Mouse (Mus musculus): ENCODE measurements around the gene Ubtd1. TPM values are rescaled to one million over a fixed set of nuclear protein-coding genes. Genes with fewer than 3 reads are reported as not detected.

Gene Ubtd1
- polyA plus RNA-seq, 1 experiment from 2014 or later: 9.2 TPM

- H3K4me3 ChIP-seq: no peak overlapping the region
- no peak for DNase-seq (ENCODE audit: extremely low spot score, low spot score)
- H3K27me3 ChIP-seq (ENCODE audit: poor library complexity, severe bottlenecking): no peaks in the 10 kb centered on the region
- H3K36me3 ChIP-seq (replicated peaks): no peaks in the 10 kb centered on the region
- no peaks in the 10 kb centered on the region for H3K9me3 ChIP-seq
- H3K4me1 ChIP-seq: no peaks in the 10 kb centered on the region
- H3K27ac ChIP-seq: no peak overlapping the region
- 80% methylated on average over 7 of the region's 7 CpGs for WGBS
Measured at GRCm38 (mm10) chr19:42058426-42058825, 76.9 kb downstream of the Ubtd1 start.

GRCm38 (mm10) chr19:42061443-42061842 lies 79.9 kb downstream of the Ubtd1 start:
- Histone ChIP-seq H3K4me1 (no peaks in the 10 kb centered on the region), H3K4me3 (no peak overlapping the region), H3K9me3 (no peaks in the 10 kb centered on the region), H3K27me3 (ENCODE audit: poor library complexity, severe bottlenecking) (no peaks in the 10 kb centered on the region), H3K36me3 (replicated peaks) (no peaks in the 10 kb centered on the region), H3K27ac (no peak overlapping the region)
- WGBS: 90% methylated on average over 7 of the region's 7 CpGs
- DNase-seq (ENCODE audit: extremely low spot score, low spot score): no peak

- DNase-seq (ENCODE audit: extremely low spot score, low spot score): no peak
- no peaks in the 10 kb centered on the region for H3K9me3 ChIP-seq
- H3K4me3 ChIP-seq: no peak overlapping the region
- H3K36me3 ChIP-seq (replicated peaks): 0 out of 2 replicates have a peak, but pooled peaks cover 4% of the 10 kb centered on the region
- H3K27me3 ChIP-seq (ENCODE audit: poor library complexity, severe bottlenecking): no peaks in the 10 kb centered on the region
- WGBS: 86% methylated on average over 11 of the region's 11 CpGs
- 0 out of 2 replicates have a peak, but pooled peaks cover 4% of the 10 kb centered on the region for H3K4me1 ChIP-seq
- H3K27ac ChIP-seq: no peak overlapping the region
Measured at GRCm38 (mm10) chr19:42068441-42069240, 87.1 kb downstream of the Ubtd1 start.

- H3K9me3 ChIP-seq: no peaks in the 10 kb centered on the region
- H3K27me3 ChIP-seq (ENCODE audit: poor library complexity, severe bottlenecking): no peaks in the 10 kb centered on the region
- H3K36me3 ChIP-seq (replicated peaks): 0 out of 2 replicates have a peak, but pooled peaks cover 4% of the 10 kb centered on the region
- no peak for DNase-seq (ENCODE audit: extremely low spot score, low spot score)
- H3K27ac ChIP-seq: no peak overlapping the region
- 80% methylated on average over 6 of the region's 6 CpGs for WGBS
- no peak overlapping the region for H3K4me3 ChIP-seq
- 0 out of 2 replicates have a peak, but pooled peaks cover 4% of the 10 kb centered on the region for H3K4me1 ChIP-seq
Measured at GRCm38 (mm10) chr19:42069241-42069525, 87.6 kb downstream of the Ubtd1 start.

- H3K4me3 ChIP-seq: no peak overlapping the region
- no peaks in the 10 kb centered on the region for H3K9me3 ChIP-seq
- WGBS: 81% methylated on average over 7 of the region's 7 CpGs
- H3K27ac ChIP-seq: no peak overlapping the region
- H3K36me3 ChIP-seq (replicated peaks): peaks cover 23% of the 10 kb centered on the region
- 0 out of 2 replicates have a peak, but pooled peaks cover 4% of the 10 kb centered on the region for H3K4me1 ChIP-seq
- DNase-seq (ENCODE audit: extremely low spot score, low spot score): no peak
- no peaks in the 10 kb centered on the region for H3K27me3 ChIP-seq (ENCODE audit: poor library complexity, severe bottlenecking)
Measured at GRCm38 (mm10) chr19:42071221-42071620, 89.7 kb downstream of the Ubtd1 start.

DNA sequence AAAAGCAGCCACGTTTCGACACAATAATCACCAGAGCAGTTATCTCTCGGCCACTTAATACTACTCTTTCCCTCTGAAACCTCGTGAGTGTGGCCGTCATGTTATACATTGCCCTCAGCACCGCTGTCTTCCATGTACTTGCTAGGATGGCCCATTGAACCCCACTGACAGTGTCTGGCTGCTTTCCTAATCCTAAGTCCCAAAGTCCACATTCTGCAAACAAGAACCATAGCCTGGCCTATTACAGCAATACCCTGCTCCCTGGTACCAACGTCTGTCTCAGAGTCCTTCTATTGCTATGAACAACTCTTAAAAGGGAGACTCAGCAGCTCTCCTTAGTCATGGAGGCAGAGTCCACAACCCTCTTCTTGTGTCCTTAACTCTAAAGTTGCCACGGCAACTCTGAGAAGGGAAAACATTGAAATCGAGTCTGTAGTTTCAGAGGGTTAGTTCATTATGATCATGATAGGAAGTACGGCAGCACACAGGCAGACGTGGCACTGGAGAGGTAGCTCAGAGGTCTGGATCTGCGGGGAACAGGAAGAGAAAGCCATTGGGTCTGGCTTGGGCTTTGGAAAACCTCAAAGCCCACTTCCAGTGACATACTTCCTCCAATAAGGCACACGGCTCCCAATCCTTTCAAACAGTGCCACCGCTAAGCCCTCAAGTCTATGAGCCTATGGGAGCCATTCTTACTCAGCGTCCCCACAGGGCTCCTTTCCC lies 90.5 kb downstream of the Ubtd1 start:
- WGBS: 83% methylated on average over 15 of the region's 15 CpGs
- Histone ChIP-seq H3K27me3 (ENCODE audit: poor library complexity, severe bottlenecking) (no peaks in the 10 kb centered on the region), H3K4me3 (no peak overlapping the region), H3K9me3 (no peaks in the 10 kb centered on the region), H3K27ac (no peak overlapping the region), H3K36me3 (replicated peaks) (peaks cover 29% of the 10 kb centered on the region), H3K4me1 (0 out of 2 replicates have a peak, but pooled peaks cover 4% of the 10 kb centered on the region)
- DNase-seq (ENCODE audit: extremely low spot score, low spot score): no peak

GRCm38 (mm10) chr19:42072802-42073201 lies 91.2 kb downstream of the Ubtd1 start:
- DNase-seq (ENCODE audit: extremely low spot score, low spot score): no peak
- no peak overlapping the region for H3K4me3 ChIP-seq
- no peaks in the 10 kb centered on the region for H3K27me3 ChIP-seq (ENCODE audit: poor library complexity, severe bottlenecking)
- 81% methylated on average over 7 of the region's 7 CpGs for WGBS
- H3K27ac ChIP-seq: no peak overlapping the region
- 0 out of 2 replicates have a peak, but pooled peaks cover 4% of the 10 kb centered on the region for H3K4me1 ChIP-seq
- no peaks in the 10 kb centered on the region for H3K9me3 ChIP-seq
- H3K36me3 ChIP-seq (replicated peaks): peaks cover 35% of the 10 kb centered on the region

DNA sequence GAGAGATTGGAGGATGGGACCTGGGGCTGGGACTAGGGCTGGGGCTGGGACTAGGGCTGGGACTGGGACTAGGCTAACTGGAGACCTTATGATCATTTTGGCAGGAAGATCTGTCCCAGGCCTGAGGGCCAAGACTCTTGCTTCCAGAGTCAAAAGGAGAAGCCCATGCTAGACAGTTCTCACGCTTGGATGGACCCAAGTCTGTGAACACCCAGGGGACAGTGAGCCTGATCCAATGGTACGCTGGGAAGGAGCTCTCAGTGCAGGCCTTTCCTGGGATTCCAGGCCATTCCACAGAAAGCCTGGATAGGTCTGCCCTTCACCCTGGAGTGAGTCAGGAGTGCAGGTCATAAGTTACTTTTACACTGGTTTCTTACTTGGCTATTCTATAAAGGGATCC lies 93.5 kb downstream of the Ubtd1 start:
- DNase-seq (ENCODE audit: extremely low spot score, low spot score): no peak
- no peaks in the 10 kb centered on the region for H3K9me3 ChIP-seq
- 87% methylated on average over 2 of the region's 2 CpGs for WGBS
- no peaks in the 10 kb centered on the region for H3K27me3 ChIP-seq (ENCODE audit: poor library complexity, severe bottlenecking)
- 0 out of 2 replicates have a peak, but pooled peaks cover 2% of the 10 kb centered on the region for H3K4me1 ChIP-seq
- H3K36me3 ChIP-seq (replicated peaks): peaks cover 45% of the 10 kb centered on the region
- H3K27ac ChIP-seq: no peak overlapping the region
- H3K4me3 ChIP-seq: no peak overlapping the region

DNA sequence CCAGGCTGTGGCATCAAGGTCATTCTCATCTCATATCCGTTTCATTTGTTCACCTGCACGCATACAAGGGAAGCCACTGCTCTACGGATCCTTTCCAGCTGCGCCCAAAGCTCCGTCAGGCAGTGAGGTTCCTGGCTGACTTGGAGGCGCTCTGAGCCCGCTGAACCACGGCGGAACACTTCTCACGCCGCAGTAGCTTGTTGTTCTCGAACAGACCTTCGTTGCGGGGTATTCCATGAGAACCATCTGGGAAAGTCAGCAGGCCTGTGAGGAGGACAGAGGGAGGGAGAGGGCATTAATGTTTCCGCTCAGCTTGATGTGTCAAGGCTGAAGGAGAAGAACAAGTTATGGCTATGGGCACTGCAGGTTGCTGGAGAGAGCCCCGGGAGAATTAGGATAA lies 94.4 kb downstream of the Ubtd1 start:
- no peak for DNase-seq (ENCODE audit: extremely low spot score, low spot score)
- Histone ChIP-seq H3K9me3 (no peaks in the 10 kb centered on the region), H3K27me3 (ENCODE audit: poor library complexity, severe bottlenecking) (no peaks in the 10 kb centered on the region), H3K4me1 (no peaks in the 10 kb centered on the region), H3K36me3 (replicated peaks) (peaks cover 45% of the 10 kb centered on the region), H3K4me3 (no peak overlapping the region), H3K27ac (no peak overlapping the region)
- 94% methylated on average over 16 of the region's 16 CpGs for WGBS

GRCm38 (mm10) chr19:42078566-42078965 lies 97.0 kb downstream of the Ubtd1 start:
- WGBS: 97% methylated on average over 8 of the region's 8 CpGs

DNA sequence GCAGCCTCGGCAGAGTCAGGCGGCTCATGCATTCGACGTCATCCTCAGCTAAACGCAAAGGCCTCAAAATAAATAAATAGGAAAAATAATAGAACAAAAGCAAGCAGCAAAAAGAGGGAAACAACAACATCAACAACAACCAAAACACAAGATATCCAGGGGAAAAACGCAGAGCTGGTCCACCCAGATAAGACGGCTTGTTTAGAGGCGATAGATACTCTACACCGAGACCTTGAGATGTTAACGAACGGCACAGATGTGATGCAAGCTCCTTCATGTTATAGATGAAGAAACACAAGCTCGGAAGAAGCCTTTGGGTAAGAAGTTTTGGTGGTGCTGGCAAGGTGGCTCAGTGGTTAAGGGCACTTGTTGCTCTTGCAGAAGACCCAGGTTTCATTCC lies 97.4 kb downstream of the Ubtd1 start:
- Histone ChIP-seq H3K4me1 (no peaks in the 10 kb centered on the region), H3K36me3 (replicated peaks) (peaks cover 41% of the 10 kb centered on the region), H3K27ac (no peak overlapping the region), H3K9me3 (no peaks in the 10 kb centered on the region), H3K27me3 (ENCODE audit: poor library complexity, severe bottlenecking) (no peaks in the 10 kb centered on the region), H3K4me3 (no peak overlapping the region)
- 96% methylated on average over 12 of the region's 12 CpGs for WGBS
- DNase-seq (ENCODE audit: extremely low spot score, low spot score): no peak

More at GRCm38 (mm10) chr19:42078566-42078965, 97.0 kb downstream of the Ubtd1 start:
- H3K27me3 ChIP-seq (ENCODE audit: poor library complexity, severe bottlenecking): no peaks in the 10 kb centered on the region
- peaks cover 41% of the 10 kb centered on the region for H3K36me3 ChIP-seq (replicated peaks)
- no peak overlapping the region for H3K27ac ChIP-seq
- DNase-seq (ENCODE audit: extremely low spot score, low spot score): no peak
- no peaks in the 10 kb centered on the region for H3K4me1 ChIP-seq
- no peaks in the 10 kb centered on the region for H3K9me3 ChIP-seq
- no peak overlapping the region for H3K4me3 ChIP-seq

GRCm38 (mm10) chr19:42079950-42080349 lies 98.4 kb downstream of the Ubtd1 start:
- no peak for DNase-seq (ENCODE audit: extremely low spot score, low spot score)
- Histone ChIP-seq H3K36me3 (replicated peaks) (peaks cover 35% of the 10 kb centered on the region), H3K27ac (no peak overlapping the region), H3K4me3 (no peak overlapping the region), H3K27me3 (ENCODE audit: poor library complexity, severe bottlenecking) (no peaks in the 10 kb centered on the region), H3K4me1 (no peaks in the 10 kb centered on the region), H3K9me3 (no peaks in the 10 kb centered on the region)
- 79% methylated on average over 5 of the region's 5 CpGs for WGBS

GRCm38 (mm10) chr19:42080469-42080868 lies 98.9 kb downstream of the Ubtd1 start:
- WGBS: 89% methylated on average over 11 of the region's 11 CpGs
- Histone ChIP-seq H3K36me3 (replicated peaks) (peaks cover 29% of the 10 kb centered on the region), H3K27ac (no peak overlapping the region), H3K27me3 (ENCODE audit: poor library complexity, severe bottlenecking) (no peaks in the 10 kb centered on the region), H3K4me1 (peaks cover 3% of the 10 kb centered on the region), H3K9me3 (no peaks in the 10 kb centered on the region), H3K4me3 (no peak overlapping the region)
- DNase-seq (ENCODE audit: extremely low spot score, low spot score): no peak
